Mouse (Mus musculus): ENCODE results near the gene Gramd1b.

GRCm38 (mm10) chr9:40384781-40385180, 146.4 kb downstream of the Gramd1b start:
- TF ChIP-seq POLR2A (IDR thresholded peaks at IDR 0.05; ENCODE audit: borderline replicate concordance, low read depth, low read length) (no peak), CTCF (IDR thresholded peaks at IDR 0.05; ENCODE audit: low read depth, low read length) (no peak)

Data from bone marrow macrophage, adult 2 months (primary cell).